Mouse (Mus musculus) cortical plate, adult 2 months (tissue): ENCODE results near the gene Krt80.

ENCODE experiments used
- CTCF ChIP-seq: fragments of 200-500 bp; IDR thresholded peaks from 2 replicates; pipeline ENCODE4 v1.5.1; 2011; ENCODE audit warnings: mild to moderate bottlenecking, control low read depth, low read length; ENCODE audit not compliant: insufficient read depth; ENCODE audit errors: extremely low read depth
- POLR2A ChIP-seq: fragments of 200-500 bp; IDR thresholded peaks from 2 replicates; pipeline ENCODE4 v1.6.1; 2011; ENCODE audit warnings: mild to moderate bottlenecking, low read length, control low read depth; ENCODE audit not compliant: insufficient read depth; ENCODE audit errors: extremely low read depth

- TF ChIP-seq CTCF (no peak), POLR2A (no peak)
These were observed 46.5 kb downstream of the Krt80 start for GRCm38 (mm10) chr15:101323511-101323910.
